Mouse (Mus musculus): ENCODE results near the gene Gm11168.
"Not testable (repeated sequence)": the region's sequence is repeated elsewhere in the genome, so short reads cannot be mapped to it uniquely, and the experiment has no call there.

DNA sequence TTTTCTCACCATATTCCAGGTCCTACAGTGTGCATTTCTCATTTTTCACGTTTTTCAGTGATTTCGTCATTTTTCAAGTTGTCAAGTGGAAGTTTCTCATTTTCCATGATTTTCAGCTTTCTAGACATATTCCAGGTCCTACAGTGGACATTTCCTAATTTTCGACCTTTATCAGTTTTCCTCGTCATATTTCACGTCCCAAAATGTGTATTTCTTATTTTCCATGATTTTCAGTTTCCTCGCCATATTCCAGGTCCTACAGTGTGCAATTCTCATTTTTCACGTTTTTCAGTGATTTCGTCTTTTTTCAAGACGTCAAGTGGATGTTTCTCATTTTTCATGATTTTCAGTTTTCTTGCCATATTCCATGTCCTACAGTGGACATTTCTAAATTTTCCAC is 24.1 kb downstream of the Gm11168 start:
- not testable (repeated sequence) for TF ChIP-seq POLR2A (IDR thresholded peaks at IDR 0.05; ENCODE audit: borderline replicate concordance, insufficient read depth, low read length); CTCF (IDR thresholded peaks at IDR 0.05; ENCODE audit: borderline replicate concordance, insufficient read depth, low read depth, low read length)
